Mouse (Mus musculus): ENCODE results near the gene Gsg1. TPM values are rescaled to one million over a fixed set of nuclear protein-coding genes. Genes with fewer than 3 reads are reported as not detected.
A peak's percentile ranks its signal among the peaks of the same experiment; 100 is the strongest.

Gsg1 gene
- 0.40 and 0.78 TPM in 2 replicates for polyA plus RNA-seq (2016; fragmentation: Nextera tagmentation; extraction: Ambion mirVana)

- Histone ChIP-seq H3K27me3 (no peaks in the 10 kb centered on the region), H3K4me3 (no peak within 1 kb of the TSS), H3K27ac (no peak within 1 kb of the TSS), H3K4me1 (peaks cover 22% of the 10 kb centered on the region), H3K4me2 (replicated peaks) (no peak within 1 kb of the TSS), H3K36me3 (no peaks in the 10 kb centered on the region), H3K9ac (no peak within 1 kb of the TSS), H3K9me3 (replicated peaks) (no peaks in the 10 kb centered on the region)
- 78% methylated on average over 7 of the region's 7 CpGs for WGBS
- ATAC-seq (ENCODE audit: low FRiP score), result no peak
Measured at GRCm38 (mm10) chr6:135254153-135254552, at the start of gene Gsg1. Gene Gsg1, minus strand, starts transcription at chr6:135254351.

DNA sequence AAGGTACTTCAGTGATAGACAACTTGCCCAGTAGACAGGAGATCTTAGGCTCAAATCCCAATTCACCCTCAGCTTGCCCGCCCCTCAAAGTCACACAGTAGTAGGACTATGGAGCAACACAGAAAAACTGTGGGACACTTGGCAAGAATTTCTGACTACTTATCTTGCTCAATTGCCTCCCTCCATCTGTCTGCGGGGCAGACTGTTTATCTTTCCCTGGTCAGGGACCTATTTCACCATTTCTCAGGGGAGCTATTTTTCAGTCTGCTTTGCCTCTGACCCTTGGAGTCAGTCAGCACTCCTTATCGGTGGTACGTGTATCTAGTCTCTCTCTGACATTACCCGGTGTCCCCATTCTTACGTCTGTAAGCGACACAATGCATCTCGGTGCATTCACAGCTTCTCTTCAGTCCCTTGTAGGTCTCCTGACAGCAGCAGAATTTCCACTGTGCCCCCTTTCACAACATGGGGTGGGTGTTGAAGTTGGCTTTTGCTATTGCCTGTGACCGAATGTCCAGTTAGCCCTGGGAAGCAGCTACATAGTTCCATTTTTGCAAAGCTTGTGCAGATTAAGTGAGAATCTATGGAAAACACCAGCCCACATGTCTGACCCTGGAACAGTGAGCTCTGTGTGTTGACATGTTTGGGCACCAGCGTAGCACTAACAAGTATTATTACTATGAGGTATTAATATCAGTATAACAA is 48.4 kb upstream of the Gsg1 start:
- H3K9ac ChIP-seq, result no peak overlapping the region
- no peak overlapping the region for H3K4me2 ChIP-seq (replicated peaks)
- ATAC-seq (ENCODE audit: low FRiP score), result no peak
- H3K27me3 ChIP-seq, result no peaks in the 10 kb centered on the region; the same call in 1 of the 2 replicates
- no peaks in the 10 kb centered on the region for H3K9me3 ChIP-seq (replicated peaks)
- H3K4me1 ChIP-seq, result 0 out of 2 replicates have a peak, but pooled peaks cover 3% of the 10 kb centered on the region
- WGBS, result 85% methylated on average over 10 of the region's 10 CpGs
- no peak overlapping the region for H3K4me3 ChIP-seq
- no peak overlapping the region for H3K27ac ChIP-seq
- no peaks in the 10 kb centered on the region for H3K36me3 ChIP-seq

DNA sequence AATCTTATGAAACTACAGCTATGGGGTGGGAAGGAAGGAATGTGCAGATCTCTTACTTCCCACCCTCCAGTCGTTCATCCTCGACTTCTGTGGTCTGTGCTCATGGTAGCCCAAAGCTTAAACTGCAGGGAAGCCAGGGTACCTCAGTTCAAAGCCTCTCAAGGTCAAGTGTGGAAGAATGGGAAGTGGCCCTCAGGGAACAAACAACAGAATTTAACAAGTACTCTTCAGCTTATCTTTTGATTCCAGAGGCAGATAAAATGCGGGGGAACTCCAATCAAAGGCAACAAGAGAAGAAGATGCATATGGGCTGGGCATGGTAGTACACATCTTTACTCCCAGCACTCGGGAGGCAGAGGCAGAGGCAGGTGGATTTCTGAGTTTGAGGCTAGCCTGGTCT is 46.3 kb upstream of the Gsg1 start:
- H3K4me2 ChIP-seq (replicated peaks), result no peak overlapping the region
- WGBS, result 90% methylated on average over 4 of the region's 4 CpGs

DNA sequence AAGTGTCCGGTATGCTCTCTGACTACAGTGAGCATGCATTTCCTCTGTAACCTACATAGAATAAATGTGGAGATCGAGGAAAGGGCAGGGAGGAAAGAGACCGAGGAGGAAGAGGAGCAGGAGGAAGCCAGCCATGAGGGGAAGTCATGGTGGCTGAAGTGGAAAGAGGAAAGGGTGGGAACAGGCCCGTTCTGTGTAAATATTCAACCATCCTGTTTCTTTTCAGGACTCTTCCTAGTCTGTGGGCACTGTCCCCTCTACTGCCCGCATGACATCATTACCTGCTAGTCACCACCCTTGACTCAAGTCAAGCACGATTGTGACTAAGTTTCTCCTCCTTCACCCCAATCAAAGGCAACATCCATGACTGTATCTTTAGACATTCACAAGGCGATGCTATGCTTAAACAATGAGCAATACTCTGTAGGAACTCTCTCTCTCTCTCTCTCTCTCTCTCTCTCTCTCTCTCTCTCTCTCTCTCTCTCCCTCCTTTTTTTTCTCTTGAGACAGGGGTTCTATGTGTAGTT is 44.9 kb upstream of the Gsg1 start:
- no peak overlapping the region for H3K4me2 ChIP-seq (replicated peaks)
- no peaks in the 10 kb centered on the region for H3K9me3 ChIP-seq (replicated peaks)
- H3K27me3 ChIP-seq, result no peaks in the 10 kb centered on the region; the same call in 1 of the 2 replicates
- 87% methylated on average over 7 of the region's 7 CpGs for WGBS
- no peaks in the 10 kb centered on the region for H3K36me3 ChIP-seq
- H3K27ac ChIP-seq, result no peak overlapping the region
- peaks cover 4% of the 10 kb centered on the region for H3K4me1 ChIP-seq
- no peak overlapping the region for H3K9ac ChIP-seq
- no peak for ATAC-seq (ENCODE audit: low FRiP score)
- no peak overlapping the region for H3K4me3 ChIP-seq

More for the DNA sequence above, 46.3 kb upstream of the Gsg1 start:
- Histone ChIP-seq H3K9me3 (replicated peaks) (no peaks in the 10 kb centered on the region), H3K36me3 (no peaks in the 10 kb centered on the region), H3K9ac (no peak overlapping the region), H3K27ac (no peak overlapping the region), H3K4me1 (peaks cover 5% of the 10 kb centered on the region), H3K4me3 (no peak overlapping the region), H3K27me3 (no peaks in the 10 kb centered on the region; the same call in 1 of the 2 replicates)
- ATAC-seq (ENCODE audit: low FRiP score), result no peak

DNA sequence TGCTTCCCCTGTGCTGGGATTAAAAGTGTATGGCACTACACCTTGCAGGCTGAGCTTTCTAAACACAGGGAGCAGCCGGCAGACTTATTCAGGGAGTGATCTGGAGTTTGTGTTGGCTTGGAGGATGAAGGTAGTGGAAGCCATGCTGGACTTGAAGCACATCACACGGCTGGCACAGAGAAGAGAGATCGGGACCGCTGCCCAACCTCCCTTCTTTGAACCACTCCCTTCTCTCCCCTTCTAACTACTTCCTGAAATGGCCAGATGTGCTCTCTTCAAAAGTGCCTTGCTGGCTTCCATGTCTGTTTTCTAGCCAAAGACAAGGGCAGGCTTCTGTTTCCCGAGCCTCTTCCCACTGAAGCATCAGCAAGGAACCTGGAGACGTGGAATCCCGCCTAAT is 43.4 kb upstream of the Gsg1 start:
- no peak for ATAC-seq (ENCODE audit: low FRiP score)
- H3K4me3 ChIP-seq, result no peak overlapping the region
- H3K36me3 ChIP-seq, result no peaks in the 10 kb centered on the region
- H3K4me2 ChIP-seq (replicated peaks), result no peak overlapping the region
- no peak overlapping the region for H3K9ac ChIP-seq
- no peak overlapping the region for H3K27ac ChIP-seq
- H3K4me1 ChIP-seq, result peaks cover 4% of the 10 kb centered on the region
- no peaks in the 10 kb centered on the region for H3K9me3 ChIP-seq (replicated peaks)
- H3K27me3 ChIP-seq, result no peaks in the 10 kb centered on the region
- 93% methylated on average over 7 of the region's 7 CpGs for WGBS

- 87% methylated on average over 17 of the region's 17 CpGs for WGBS
- Histone ChIP-seq H3K36me3 (no peaks in the 10 kb centered on the region), H3K4me1 (peaks cover 4% of the 10 kb centered on the region), H3K9ac (no peak overlapping the region), H3K4me2 (replicated peaks) (no peak overlapping the region), H3K9me3 (replicated peaks) (no peaks in the 10 kb centered on the region), H3K27me3 (no peaks in the 10 kb centered on the region), H3K27ac (no peak overlapping the region), H3K4me3 (no peak overlapping the region)
- no peak for ATAC-seq (ENCODE audit: low FRiP score)
Measured at GRCm38 (mm10) chr6:135296267-135296666, 42.1 kb upstream of the Gsg1 start.

DNA sequence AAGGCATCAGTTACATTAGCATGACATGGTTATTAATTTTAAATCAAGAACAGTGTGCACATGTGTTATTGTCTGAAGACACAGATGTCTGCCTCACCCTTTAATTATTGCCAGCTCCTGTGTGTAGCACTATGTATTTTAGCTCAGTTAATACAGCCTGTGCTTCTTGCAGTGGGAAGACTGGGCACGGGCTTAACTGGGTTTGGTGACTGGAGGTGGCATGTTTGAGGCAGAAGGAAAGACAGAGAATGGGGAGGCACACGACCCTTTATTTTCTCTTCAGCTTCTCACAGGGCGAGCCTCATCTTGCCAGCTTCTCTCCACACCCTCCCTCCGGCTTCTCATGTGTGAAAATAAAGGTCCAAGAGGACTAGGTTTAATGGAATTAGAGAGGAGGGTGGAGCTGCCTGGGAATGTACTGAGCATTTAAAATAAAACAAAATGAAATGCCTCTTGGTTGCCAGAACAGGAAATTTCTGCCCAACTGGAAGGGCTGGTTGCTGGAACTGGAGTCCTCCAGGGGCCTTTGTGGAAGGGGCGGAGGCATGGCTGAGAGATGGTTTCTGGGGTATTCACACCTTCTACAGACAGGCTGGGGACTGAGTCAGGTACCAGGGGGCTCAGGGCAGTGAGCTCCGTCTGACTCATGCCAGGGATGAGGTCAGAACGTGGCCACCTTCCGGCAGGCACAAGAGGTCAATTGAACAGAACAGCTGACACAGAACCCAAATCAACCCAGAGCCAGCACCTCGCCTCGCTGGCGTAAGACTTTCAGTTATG is 41.1 kb upstream of the Gsg1 start:
- Histone ChIP-seq H3K27ac (no peak overlapping the region), H3K9ac (no peak overlapping the region), H3K4me2 (replicated peaks) (no peak overlapping the region), H3K9me3 (replicated peaks) (no peaks in the 10 kb centered on the region), H3K4me1 (peaks cover 4% of the 10 kb centered on the region), H3K27me3 (no peaks in the 10 kb centered on the region), H3K36me3 (no peaks in the 10 kb centered on the region), H3K4me3 (no peak overlapping the region)
- 76% methylated on average over 11 of the region's 11 CpGs for WGBS
- peak; percentile 52; the same call in 1 of the 2 replicates for ATAC-seq (ENCODE audit: low FRiP score)

- Histone ChIP-seq H3K27me3 (no peaks in the 10 kb centered on the region), H3K27ac (no peak overlapping the region), H3K36me3 (no peaks in the 10 kb centered on the region), H3K4me1 (peaks cover 4% of the 10 kb centered on the region), H3K4me2 (replicated peaks) (no peak overlapping the region), H3K9ac (no peak overlapping the region), H3K9me3 (replicated peaks) (no peaks in the 10 kb centered on the region), H3K4me3 (no peak overlapping the region)
- WGBS, result 90% methylated on average over 6 of the region's 6 CpGs
- ATAC-seq (ENCODE audit: low FRiP score), result no peak
Measured at GRCm38 (mm10) chr6:135294150-135294549, 40.0 kb upstream of the Gsg1 start.

GRCm38 (mm10) chr6:135292391-135292790 is 38.2 kb upstream of the Gsg1 start:
- WGBS, result 75% methylated on average over 4 of the region's 4 CpGs
- Histone ChIP-seq H3K27ac (no peak overlapping the region), H3K4me2 (replicated peaks) (no peak overlapping the region), H3K4me3 (no peak overlapping the region), H3K9me3 (replicated peaks) (no peaks in the 10 kb centered on the region), H3K36me3 (no peaks in the 10 kb centered on the region), H3K4me1 (peaks cover 4% of the 10 kb centered on the region), H3K9ac (no peak overlapping the region), H3K27me3 (no peaks in the 10 kb centered on the region)
- ATAC-seq (ENCODE audit: low FRiP score), result no peak

DNA sequence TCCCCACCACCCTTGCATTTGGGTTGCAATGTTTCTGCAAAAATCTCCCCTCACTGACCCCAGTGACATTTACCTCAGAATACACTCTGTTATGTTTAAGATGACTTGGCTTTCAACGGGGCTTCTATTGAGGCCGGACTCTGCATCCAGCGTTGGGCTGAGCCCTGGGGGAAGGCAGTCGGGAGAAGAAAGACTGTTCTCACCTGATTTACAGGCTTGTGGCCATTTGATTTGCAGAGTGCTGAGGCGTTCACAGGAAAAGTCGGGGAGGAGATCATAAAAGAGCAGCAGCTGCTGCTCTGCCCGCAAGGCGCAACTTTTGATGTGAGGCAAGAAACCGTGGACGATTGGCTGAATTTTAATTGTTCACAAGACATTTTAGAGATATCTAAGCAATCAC is 25.7 kb upstream of the Gsg1 start:
- Histone ChIP-seq H3K36me3 (no peaks in the 10 kb centered on the region), H3K4me1 (0 out of 2 replicates have a peak, but pooled peaks cover 2% of the 10 kb centered on the region), H3K27me3 (no peaks in the 10 kb centered on the region), H3K27ac (peak overlapping the region; percentile 5; the same call in 1 of the 2 replicates), H3K4me2 (replicated peaks) (no peak overlapping the region), H3K4me3 (no peak overlapping the region), H3K9ac (no peak overlapping the region), H3K9me3 (replicated peaks) (no peaks in the 10 kb centered on the region)
- no peak for ATAC-seq (ENCODE audit: low FRiP score)
- WGBS, result 51% methylated on average over 10 of the region's 10 CpGs

DNA sequence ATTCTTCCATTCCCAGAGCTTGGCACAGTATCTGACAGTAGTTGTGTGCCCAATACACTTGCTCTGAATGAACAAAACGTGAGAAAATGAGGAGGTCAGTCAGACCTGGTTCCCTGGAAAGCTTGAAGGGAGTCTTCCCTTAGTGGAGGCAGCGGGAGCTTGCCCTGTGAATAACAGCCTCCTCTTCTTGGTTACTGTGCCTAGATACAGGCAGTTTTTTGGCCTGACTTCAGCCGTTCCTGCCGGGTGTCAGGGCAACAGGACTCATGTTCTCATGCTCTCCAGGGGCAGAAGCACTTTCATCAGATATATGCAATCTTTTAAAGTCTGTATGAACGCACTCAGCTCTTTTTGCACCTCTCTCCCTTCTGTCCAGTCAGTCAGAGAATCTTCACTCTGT is 25.1 kb upstream of the Gsg1 start:
- Histone ChIP-seq H3K9me3 (replicated peaks) (no peaks in the 10 kb centered on the region), H3K9ac (no peak overlapping the region), H3K27ac (0 out of 2 replicates have a peak overlapping the region, but pooled peaks have one; percentile 5), H3K27me3 (no peaks in the 10 kb centered on the region), H3K4me1 (0 out of 2 replicates have a peak, but pooled peaks cover 2% of the 10 kb centered on the region), H3K36me3 (no peaks in the 10 kb centered on the region), H3K4me3 (no peak overlapping the region), H3K4me2 (replicated peaks) (no peak overlapping the region)
- ATAC-seq (ENCODE audit: low FRiP score), result no peak
- WGBS, result 65% methylated on average over 5 of the region's 5 CpGs

GRCm38 (mm10) chr6:135278302-135278701 is 24.2 kb upstream of the Gsg1 start:
- no peak for ATAC-seq (ENCODE audit: low FRiP score)
- Histone ChIP-seq H3K9ac (no peak overlapping the region), H3K9me3 (replicated peaks) (no peaks in the 10 kb centered on the region), H3K27ac (no peak overlapping the region), H3K4me1 (0 out of 2 replicates have a peak, but pooled peaks cover 2% of the 10 kb centered on the region), H3K27me3 (no peaks in the 10 kb centered on the region), H3K36me3 (no peaks in the 10 kb centered on the region), H3K4me3 (no peak overlapping the region), H3K4me2 (replicated peaks) (no peak overlapping the region)
- 81% methylated on average over 6 of the region's 6 CpGs for WGBS

Data from hindbrain, embryonic 12.5 days (tissue).